Mouse (Mus musculus) frontal cortex, adult 2 months (tissue): Measurements from ENCODE around the gene Tmem132a. TPM values are rescaled to one million over a fixed set of nuclear protein-coding genes. Genes with fewer than 3 reads are reported as not detected.

Experiments used
- DNase-seq, 2 experiments: peaks; one replicate each; pipeline ENCODE4 v3.0.0; 2022; ENCODE audit warnings: low spot score in 1 of 2; ENCODE audit errors: extremely low spot score in 1 of 2
- polyA plus RNA-seq: library from polyadenylated mRNA; depleted of rRNA; stranded (reverse); fragments of >200 nt; gene quantifications from 2 replicates; pipeline ENCODE4 v1.2.3, GENCODE M21; 2012; rRNA removed

The Tmem132a gene
- 132 and 133 TPM in 2 replicates for polyA plus RNA-seq

- DNase-seq = peak in 1 of 2 experiments; percentile 27
Measured at GRCm38 (mm10) chr19:10869886-10870527, at the start of gene Tmem132a. Gene Tmem132a (minus strand): TSS chr19:10869940.

DNA sequence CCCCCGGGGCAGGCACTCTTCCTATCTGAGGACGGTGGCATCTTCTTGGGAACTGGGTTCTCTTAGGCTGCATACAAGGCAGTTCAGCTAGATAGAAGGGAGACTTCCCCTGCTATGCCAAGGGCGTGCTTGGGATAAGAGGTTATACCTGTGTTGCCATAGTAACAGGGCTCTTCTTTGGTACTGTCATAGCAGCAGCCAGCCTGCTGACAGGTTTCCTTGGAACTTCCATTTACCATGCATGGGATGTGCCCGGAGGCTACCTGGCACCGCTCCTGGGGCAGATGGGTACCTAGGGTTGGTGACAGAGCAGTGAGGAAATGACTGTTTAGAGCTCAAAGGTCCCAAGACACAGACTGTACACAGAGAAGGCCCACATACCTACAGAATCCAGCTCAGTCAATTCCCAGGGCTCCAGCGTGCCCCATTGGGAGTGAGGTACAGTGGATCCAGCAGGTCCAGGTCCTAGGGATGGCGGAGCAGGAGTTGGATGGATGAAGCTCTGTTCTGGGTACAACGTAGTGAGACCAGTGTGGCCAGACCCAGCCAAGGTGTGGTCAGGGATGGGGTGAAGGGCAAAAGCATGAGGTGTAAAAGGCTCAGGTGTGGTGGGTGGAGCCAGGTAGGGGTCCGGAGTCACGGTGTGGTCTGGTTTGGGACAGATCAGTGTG lies 48.7 kb upstream of the Tmem132a start:
- no peak for DNase-seq

DNA sequence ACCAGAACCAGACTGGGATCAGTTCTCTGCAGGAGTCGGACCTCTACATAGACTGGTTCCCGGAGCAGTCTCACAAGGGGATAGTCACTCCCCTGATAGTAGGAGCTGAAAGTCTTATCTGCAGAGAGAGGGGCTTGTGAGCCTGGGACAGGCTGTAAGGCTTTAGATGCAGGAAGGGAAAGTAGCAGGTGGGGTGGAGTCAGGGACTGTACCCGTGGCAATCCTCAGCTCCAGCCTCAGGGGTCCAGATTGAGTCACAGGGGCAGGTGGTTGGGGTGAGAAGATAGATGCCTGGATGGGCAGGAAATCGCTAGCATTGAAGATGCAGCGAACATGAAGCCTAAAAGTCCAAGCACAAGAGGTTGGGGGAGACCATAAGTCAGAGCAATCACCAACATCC lies 46.8 kb upstream of the Tmem132a start:
- no peak for DNase-seq

- no peak for DNase-seq
Measured at GRCm38 (mm10) chr19:10914870-10915269, 45.1 kb upstream of the Tmem132a start.

- DNase-seq = no peak
Measured at GRCm38 (mm10) chr19:10914291-10914690, 44.6 kb upstream of the Tmem132a start.

- no peak for DNase-seq
Measured at GRCm38 (mm10) chr19:10909087-10909721, 39.5 kb upstream of the Tmem132a start.

DNA sequence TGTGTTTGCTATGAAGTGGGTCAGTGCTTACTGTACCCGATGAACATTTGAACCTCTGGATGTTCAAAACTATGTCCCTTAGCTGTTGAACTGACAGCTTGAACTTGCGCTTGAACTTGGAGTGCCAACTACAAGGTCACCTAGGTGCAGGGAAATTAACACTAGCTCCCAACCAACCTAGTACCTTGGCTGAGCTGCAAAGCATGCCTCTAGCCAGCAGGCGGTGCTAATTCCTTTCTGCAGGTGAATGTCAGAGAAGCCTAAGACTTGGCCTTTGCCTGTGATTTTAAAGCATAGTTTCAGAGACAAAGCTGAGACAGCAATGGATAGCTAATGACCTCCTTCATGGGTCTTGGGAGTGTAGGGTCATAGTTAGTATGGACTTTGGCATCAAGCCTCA lies 38.2 kb upstream of the Tmem132a start:
- peak in 1 of 2 experiments; percentile 77 for DNase-seq

- no peak for DNase-seq
Measured at GRCm38 (mm10) chr19:10905728-10906000, 35.9 kb upstream of the Tmem132a start.

DNA sequence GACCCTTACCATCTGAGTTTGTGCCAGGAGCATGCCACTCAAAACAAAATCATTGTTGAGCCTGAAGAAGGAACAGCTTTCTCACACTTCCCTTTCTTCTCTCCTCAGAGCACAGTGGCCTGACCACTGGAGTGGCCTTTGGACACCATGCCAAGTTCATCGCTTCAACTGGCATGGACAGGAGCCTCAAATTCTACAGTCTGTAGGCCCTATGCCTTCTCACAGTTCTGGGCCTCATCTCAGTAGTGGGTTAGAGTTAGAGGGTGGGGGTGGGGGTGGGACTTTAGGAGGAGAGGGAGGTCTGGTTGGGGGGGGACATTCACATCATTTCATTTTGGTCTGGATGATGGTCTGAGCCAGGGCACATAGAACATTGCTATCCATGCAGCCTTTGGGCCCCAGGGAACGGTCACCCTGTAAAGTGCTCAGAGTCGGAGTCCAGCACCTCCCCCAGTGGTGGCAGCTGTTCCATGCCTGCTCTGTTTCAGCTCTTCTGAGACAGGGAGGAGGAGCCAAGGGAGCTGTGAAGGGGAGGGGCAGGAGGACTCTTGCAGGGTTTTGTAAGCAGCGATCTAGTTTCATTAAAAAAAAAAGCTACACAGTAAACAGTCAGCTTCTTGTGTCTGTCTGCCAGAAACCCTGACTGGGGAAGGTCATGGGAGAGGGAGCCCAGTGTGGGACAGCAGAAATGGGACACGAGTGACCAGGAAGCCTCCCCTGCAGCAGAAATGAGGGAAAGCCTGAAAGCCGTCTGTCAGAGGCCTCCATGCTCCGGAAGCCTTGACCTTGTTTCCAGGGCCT lies 35.4 kb upstream of the Tmem132a start:
- DNase-seq = peak; percentile 57 to 66

- DNase-seq = no peak
Measured at GRCm38 (mm10) chr19:10904512-10904911, 34.8 kb upstream of the Tmem132a start.

- DNase-seq = no peak
Measured at GRCm38 (mm10) chr19:10901046-10901445, 31.3 kb upstream of the Tmem132a start.

DNA sequence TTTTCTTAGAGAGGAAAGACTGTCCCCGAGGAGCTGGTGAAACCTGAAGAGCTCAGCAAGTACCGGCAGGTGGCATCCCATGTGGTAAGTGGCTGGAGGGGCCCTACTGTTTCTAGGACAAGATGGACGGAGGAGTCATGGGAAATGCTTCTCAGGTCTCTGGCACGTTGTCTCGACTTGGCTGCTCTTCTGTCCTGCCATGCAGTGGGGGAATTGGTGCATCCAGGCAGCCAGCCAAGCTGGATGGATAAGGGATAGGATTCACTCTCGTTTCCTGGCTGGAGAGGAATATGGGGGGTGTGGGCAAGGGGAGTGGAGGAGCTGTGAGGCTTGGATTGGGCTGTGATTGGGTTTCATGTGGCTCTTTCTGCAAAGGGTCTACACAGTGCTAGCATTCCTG lies 30.6 kb upstream of the Tmem132a start:
- DNase-seq = no peak

DNA sequence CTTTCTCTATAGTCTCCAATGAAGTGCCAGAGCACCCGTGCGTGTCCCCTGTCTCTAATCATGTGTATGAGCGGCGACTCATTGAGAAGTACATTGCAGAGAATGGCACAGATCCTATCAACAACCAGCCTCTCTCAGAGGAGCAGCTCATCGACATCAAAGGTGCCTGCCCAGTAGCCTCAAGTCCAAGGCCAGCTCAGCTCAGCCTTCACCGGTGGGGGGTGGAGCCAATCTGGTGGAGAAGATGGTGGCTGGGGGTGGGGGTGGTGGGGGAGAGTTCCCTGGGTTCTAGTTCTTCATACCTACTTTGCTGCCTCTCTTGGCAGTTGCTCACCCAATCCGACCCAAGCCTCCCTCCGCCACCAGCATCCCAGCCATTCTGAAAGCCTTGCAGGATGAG lies 27.8 kb upstream of the Tmem132a start:
- no peak for DNase-seq

- DNase-seq = no peak
Measured at GRCm38 (mm10) chr19:10896849-10897248, 27.1 kb upstream of the Tmem132a start.

DNA sequence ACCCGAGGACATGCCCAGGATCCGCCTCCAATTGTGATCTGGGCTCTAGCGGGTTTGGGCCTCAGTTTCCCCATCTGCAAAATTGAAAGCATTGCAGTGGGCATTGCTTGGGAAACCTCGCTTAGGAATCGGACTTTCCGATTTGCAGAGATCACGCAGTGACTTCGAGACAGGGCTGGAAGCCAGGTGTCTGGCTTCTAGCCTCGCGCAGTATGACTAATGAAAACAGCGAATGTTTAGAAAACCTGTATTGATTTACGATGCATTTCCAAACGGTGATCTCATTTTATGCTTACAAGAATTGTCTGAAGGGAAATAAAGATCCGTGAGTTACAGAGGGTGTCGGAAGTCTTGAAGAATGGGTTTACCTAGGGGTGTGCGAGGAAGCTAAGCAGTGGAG lies 26.0 kb upstream of the Tmem132a start:
- peak in 1 of 2 experiments; percentile 26 for DNase-seq

- peak; percentile 96 to 99 for DNase-seq
Measured at GRCm38 (mm10) chr19:10895016-10895528, 25.3 kb upstream of the Tmem132a start, which contains the start of gene Prpf19. Gene Prpf19 (plus strand): TSS chr19:10895231.

DNA sequence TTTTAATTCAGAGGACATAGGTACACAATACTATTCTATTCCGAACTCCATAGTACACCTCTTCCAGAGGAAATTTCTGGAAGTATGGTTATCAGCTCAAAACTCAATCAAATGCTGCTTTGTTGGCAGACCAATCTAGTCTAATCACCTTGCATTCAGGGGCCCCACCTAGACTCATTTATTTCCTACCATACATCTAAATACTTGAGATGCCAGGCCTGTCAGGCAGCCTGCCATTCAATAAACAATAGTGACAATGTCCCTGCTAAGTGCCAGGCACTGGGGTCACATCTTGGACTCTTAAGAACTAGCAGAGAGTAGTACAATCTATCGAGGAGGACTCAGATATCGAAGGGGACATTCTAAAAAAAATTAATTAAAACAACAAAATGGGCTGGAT lies 22.5 kb upstream of the Tmem132a start:
- no peak for DNase-seq

- peak; percentile 87 to 93 for DNase-seq
Measured at GRCm38 (mm10) chr19:10881426-10882154, 11.8 kb upstream of the Tmem132a start, which contains the start of gene Tmem109. Gene Tmem109 (minus strand): TSS chr19:10882001.

GRCm38 (mm10) chr19:10880975-10881425 lies 11.3 kb upstream of the Tmem132a start:
- no peak for DNase-seq
